Mouse (Mus musculus) myocyte (in vitro differentiated cells): ENCODE results near the gene Slc24a4.

ENCODE experiments used
- E2F4 ChIP-seq: IDR thresholded peaks from one replicate; pipeline ENCODE4 v1.6.1; 2011; ENCODE audit warnings: mild to moderate bottlenecking, control low read depth, moderate library complexity; ENCODE audit not compliant: insufficient read depth
- MAX ChIP-seq: IDR thresholded peaks from one replicate; pipeline ENCODE4 v1.6.1; 2011; ENCODE audit warnings: low read depth, mild to moderate bottlenecking, control low read depth
- MYOD1 ChIP-seq, 3 experiments: IDR thresholded peaks; one replicate each; pipeline ENCODE4 v1.6.1; 2011; ENCODE audit warnings: control low read depth in 2 of 3, low read depth in 2 of 3, mild to moderate bottlenecking in 2 of 3, moderate library complexity in 1 of 3; ENCODE audit not compliant: insufficient read length in 2 of 3, control insufficient read depth in 1 of 3
- MYOG ChIP-seq, 3 experiments: IDR thresholded peaks; one replicate each; pipeline ENCODE4 v1.6.1; 2011; ENCODE audit warnings: control low read depth in 2 of 3, low read depth in 2 of 3, mild to moderate bottlenecking in 2 of 3; ENCODE audit not compliant: insufficient read length in 2 of 3, control insufficient read depth in 1 of 3, insufficient read depth in 1 of 3
- POLR2A ChIP-seq: IDR thresholded peaks from one replicate; pipeline ENCODE4 v1.6.1; 2011; ENCODE audit warnings: low read depth, mild to moderate bottlenecking, control low read depth, moderate library complexity; ENCODE audit not compliant: insufficient read length
- POLR2AphosphoS2 ChIP-seq: IDR thresholded peaks from one replicate; pipeline ENCODE4 v1.6.1; 2011; ENCODE audit warnings: low read depth, control low read depth; ENCODE audit not compliant: insufficient read length
- SRF ChIP-seq: IDR thresholded peaks from one replicate; pipeline ENCODE4 v1.6.1; 2011; ENCODE audit warnings: low read depth; ENCODE audit not compliant: control insufficient read depth, insufficient read length
- TCF12 ChIP-seq: IDR thresholded peaks from one replicate; pipeline ENCODE4 v1.6.1; 2011; ENCODE audit warnings: mild to moderate bottlenecking, control low read depth; ENCODE audit not compliant: poor library complexity, insufficient read depth, severe bottlenecking
- TCF3 ChIP-seq: IDR thresholded peaks from one replicate; pipeline ENCODE4 v1.6.1; 2011; ENCODE audit warnings: low read depth, control low read depth; ENCODE audit not compliant: insufficient read length
- USF1 ChIP-seq: IDR thresholded peaks from one replicate; pipeline ENCODE4 v1.6.1; 2011; ENCODE audit warnings: low read depth, mild to moderate bottlenecking, control low read depth, moderate library complexity

GRCm38 (mm10) chr12:102261933-102262396 is 133.4 kb downstream of the Slc24a4 start:
- TF ChIP-seq POLR2A (no peak), MYOG (IDR thresholded peaks at IDR 0.05; ENCODE audit: control insufficient read depth in 1 of 3, insufficient read depth in 1 of 3, insufficient read length in 2 of 3, low read depth in 2 of 3) (no peak), POLR2AphosphoS2 (no peak), TCF12 (no peak), E2F4 (no peak), MAX (no peak), USF1 (no peak), MYOD1 (IDR thresholded peaks at IDR 0.05; ENCODE audit: control insufficient read depth in 1 of 3, insufficient read length in 2 of 3, low read depth in 2 of 3) (no peak), TCF3 (no peak), SRF (no peak)
